In genomic region chr13:101219568-101219967, GRCm38 (mm10) we compare ENCODE assay signal across 19 mouse cellular contexts.
"Had no signal": no experiment of that assay in that cellular context is flagged by ENCODE, and none has a peak within 500 bp of the region (broad histone marks: within the 10 kb centered on the region; RNA-seq: fewer than 3 reads in every experiment).

No protein-coding gene starts in this region.

- H3K27ac ChIP-seq: kidney, postnatal 0 days; limb, embryonic 10.5 days; limb, embryonic 13.5 days; liver, embryonic 12.5 days; liver, embryonic 15.5 days; lung, embryonic 15.5 days; midbrain, embryonic 10.5 days had no signal

- H3K4me2 ChIP-seq: limb, embryonic 13.5 days; liver, embryonic 12.5 days; liver, embryonic 15.5 days; lung, embryonic 15.5 days had no signal

- H3K9ac ChIP-seq: limb, embryonic 13.5 days; liver, embryonic 12.5 days; liver, embryonic 15.5 days; lung, embryonic 15.5 days had no signal

- H3K4me1 ChIP-seq: liver, embryonic 12.5 days; liver, embryonic 15.5 days; megakaryocyte, embryonic 14.5 days had no signal

- H3K4me3 ChIP-seq: limb, embryonic 10.5 days; limb, embryonic 13.5 days; liver, embryonic 12.5 days; liver, embryonic 15.5 days; lung, embryonic 15.5 days; megakaryocyte, embryonic 14.5 days; midbrain, embryonic 10.5 days had no signal

- ATAC-seq: liver, embryonic 12.5 days had no signal

- H3K36me3 ChIP-seq: limb, embryonic 10.5 days; limb, embryonic 13.5 days; liver, embryonic 12.5 days; liver, embryonic 15.5 days; lung, embryonic 15.5 days; midbrain, embryonic 10.5 days had no signal

- H3K9me3 ChIP-seq: limb, embryonic 10.5 days; limb, embryonic 13.5 days; liver, embryonic 12.5 days; liver, embryonic 15.5 days; lung, embryonic 15.5 days; midbrain, embryonic 10.5 days had no signal

- H3K27me3 ChIP-seq: liver, embryonic 12.5 days; liver, embryonic 15.5 days; lung, embryonic 15.5 days had no signal

- DNase-seq: kidney, adult 18-20 months; kidney, postnatal 25 days; layer of hippocampus, postnatal 36 days; liver; lung, adult 18-20 months; lung, postnatal 10 days; lung, postnatal 36 days; midbrain, embryonic 14.5 days; thymus, adult 2 months; thymus, postnatal 14 days; thymus, postnatal 4 days had no signal
